Mouse (Mus musculus) heart, embryonic 14.5 days (tissue): ENCODE measurements around the gene Slc11a1. TPM values are rescaled to one million over a fixed set of nuclear protein-coding genes. Genes with fewer than 3 reads are reported as not detected.
A peak's percentile ranks its signal among the peaks of the same experiment; 100 is the strongest.

Source experiments
- ATAC-seq: fragments of 200-750 bp; cut with Nextera tagmentation; 2 replicates; pipeline ENCODE4 v1.8.0; 2017; ENCODE audit warnings: low read depth, moderate TSS enrichment; ENCODE audit not compliant: insufficient number of reproducible peaks, insufficient read depth, low FRiP score
- H3K27ac ChIP-seq, 2 experiments: fragments of 200-500 bp in 1 of 2; fragments of 300-500 bp in 1 of 2; sonication (generic) in 1 of 2; replicated peaks in 1 of 2; 2 replicates each; pipeline ENCODE4 v1.5.1; 2012 to 2014; ENCODE audit warnings: low read depth in 2 of 2, low read length in 2 of 2, control low read depth in 1 of 2, mild to moderate bottlenecking in 1 of 2, mixed read lengths in 1 of 2; ENCODE audit not compliant: control insufficient read depth in 1 of 2, insufficient read depth in 1 of 2
- H3K27me3 ChIP-seq: fragments of 300-500 bp; sonication (generic); 2 replicates; pipeline ENCODE4 v1.6.1; 2014; ENCODE audit warnings: mild to moderate bottlenecking, low read length, control low read depth; ENCODE audit not compliant: control insufficient read depth, insufficient read depth
- H3K36me3 ChIP-seq: fragments of 300-500 bp; sonication (generic); 2 replicates; pipeline ENCODE4 v1.6.1; 2014; ENCODE audit warnings: mild to moderate bottlenecking, control low read depth, low read length, mixed read lengths; ENCODE audit not compliant: control insufficient read depth, insufficient read depth
- H3K4me1 ChIP-seq, 2 experiments: fragments of 200-500 bp in 1 of 2; fragments of 300-500 bp in 1 of 2; sonication (generic) in 1 of 2; 2 replicates each; pipeline ENCODE4 v1.6.1; 2012 to 2014; ENCODE audit warnings: low read length in 2 of 2, control low read depth in 1 of 2, mixed read lengths in 1 of 2; ENCODE audit not compliant: control insufficient read depth in 2 of 2, insufficient read depth in 2 of 2
- H3K4me2 ChIP-seq: fragments of 300-500 bp; sonication (generic); 2 replicates; pipeline ENCODE4 v1.6.1; 2014; ENCODE audit warnings: mild to moderate bottlenecking, low read length
- H3K4me3 ChIP-seq, 2 experiments: fragments of 200-500 bp in 1 of 2; fragments of 300-500 bp in 1 of 2; sonication (generic) in 1 of 2; 2 replicates each; pipeline ENCODE4 v1.5.1; 2012 to 2014; ENCODE audit warnings: low read length in 2 of 2, mild to moderate bottlenecking in 2 of 2, control low read depth in 1 of 2, low read depth in 1 of 2, moderate library complexity in 1 of 2; ENCODE audit not compliant: control insufficient read depth in 1 of 2, insufficient read depth in 1 of 2
- H3K9ac ChIP-seq: fragments of 300-500 bp; sonication (generic); 2 replicates; pipeline ENCODE4 v1.6.1; 2014; ENCODE audit warnings: mild to moderate bottlenecking, low read length
- H3K9me3 ChIP-seq: fragments of 300-500 bp; sonication (generic); 2 replicates; pipeline ENCODE4 v1.6.1; 2016; ENCODE audit warnings: low read length, control low read depth; ENCODE audit not compliant: control insufficient read depth
- WGBS: fragments of 180-500 bp; shearing (Covaris S2); extraction: QIAGEN DNeasy Blood & Tissue Kit; methylation state at CpG from one replicate; pipeline ENCODE4 v1.1.7; 2014; 5-methylcytosine and 5-hydroxymethylcytosine counted together
- polyA plus RNA-seq: library from polyadenylated mRNA; unstranded; fragments of >200 nt; fragmentation: Nextera tagmentation; extraction: Ambion mirVana; gene quantifications from 2 replicates; pipeline ENCODE4 v1.2.1, GENCODE M21; 2014

Slc11a1 gene
- polyA plus RNA-seq, 1 experiment from 2014 or later = 4.4 TPM

- Histone ChIP-seq H3K27ac (peak overlapping the region; percentile 81 to 92), H3K4me1 (peaks cover 4 to 20% of the 10 kb centered on the region in 2 experiments; a peak in 3 of 4 replicates), H3K9ac (peak overlapping the region; percentile 79), H3K4me3 (peak overlapping the region; percentile 42 to 47), H3K4me2 (peak overlapping the region; percentile 91), H3K36me3 (peaks cover 26% of the 10 kb centered on the region), H3K27me3 (no peaks in the 10 kb centered on the region), H3K9me3 (no peaks in the 10 kb centered on the region)
- 0% methylated on average over 41 of the region's 41 CpGs for WGBS
- peak; percentile 91 for ATAC-seq
Observed at GRCm38 (mm10) chr1:74397268-74397918, 22.4 kb downstream of the Slc11a1 start.

GRCm38 (mm10) chr1:74397919-74398451 lies 23.0 kb downstream of the Slc11a1 start:
- no peaks in the 10 kb centered on the region for H3K9me3 ChIP-seq
- peak; percentile 7; the same call in 1 of the 2 replicates for ATAC-seq
- peak overlapping the region; percentile 42 to 47 for H3K4me3 ChIP-seq
- peak overlapping the region; percentile 91 for H3K4me2 ChIP-seq
- H3K4me1 ChIP-seq = peaks cover 4 to 15% of the 10 kb centered on the region in 2 experiments; a peak in 3 of 4 replicates
- H3K36me3 ChIP-seq = peaks cover 26% of the 10 kb centered on the region
- WGBS = 3% methylated on average over 11 of the region's 11 CpGs
- H3K9ac ChIP-seq = peak overlapping the region; percentile 79
- H3K27me3 ChIP-seq = no peaks in the 10 kb centered on the region
- H3K27ac ChIP-seq = peak overlapping the region; percentile 78 to 92

GRCm38 (mm10) chr1:74400531-74400930 lies 25.5 kb downstream of the Slc11a1 start:
- Histone ChIP-seq H3K4me1 (peaks cover 4 to 6% of the 10 kb centered on the region in 2 experiments; a peak in 1 of 4 replicates), H3K27me3 (no peaks in the 10 kb centered on the region), H3K4me2 (no peak overlapping the region), H3K9ac (no peak overlapping the region), H3K9me3 (no peaks in the 10 kb centered on the region), H3K4me3 (no peak overlapping the region), H3K36me3 (peaks cover under 1% of the 10 kb centered on the region; the same call in 1 of the 2 replicates), H3K27ac (no peak overlapping the region)
- ATAC-seq = no peak
- 69% methylated on average over 3 of the region's 3 CpGs for WGBS

- Histone ChIP-seq H3K4me2 (peak overlapping the region; percentile 28), H3K9ac (no peak overlapping the region), H3K9me3 (no peaks in the 10 kb centered on the region), H3K4me3 (no peak overlapping the region), H3K27ac (no peak overlapping the region), H3K36me3 (no peaks in the 10 kb centered on the region), H3K4me1 (peaks cover 4 to 6% of the 10 kb centered on the region in 2 experiments; a peak in 1 of 4 replicates), H3K27me3 (no peaks in the 10 kb centered on the region)
- ATAC-seq = no peak
- 44% methylated on average over 16 of the region's 16 CpGs for whole genome bisulfite sequencing
Observed at GRCm38 (mm10) chr1:74401015-74401702, 26.2 kb downstream of the Slc11a1 start.

GRCm38 (mm10) chr1:74404206-74404605 lies 29.2 kb downstream of the Slc11a1 start:
- ATAC-seq = no peak
- H3K9ac ChIP-seq = no peak overlapping the region
- no peak overlapping the region for H3K4me3 ChIP-seq
- H3K27me3 ChIP-seq = no peaks in the 10 kb centered on the region
- H3K4me1 ChIP-seq = no peaks in the 10 kb centered on the region
- H3K4me2 ChIP-seq = no peak overlapping the region
- no peak overlapping the region for H3K27ac ChIP-seq
- no peaks in the 10 kb centered on the region for H3K36me3 ChIP-seq
- H3K9me3 ChIP-seq = no peaks in the 10 kb centered on the region
- 74% methylated on average over 4 of the region's 4 CpGs for WGBS

GRCm38 (mm10) chr1:74408589-74409504 lies 33.9 kb downstream of the Slc11a1 start, which contains the start of gene Vil1:
Gene Vil1 (plus strand): TSS chr1:74409376.
- no peak within 1 kb of the TSS for H3K9ac ChIP-seq
- 55% methylated on average over 15 of the region's 15 CpGs for WGBS
- H3K4me2 ChIP-seq = no peak within 1 kb of the TSS
- no peak within 1 kb of the TSS for H3K27ac ChIP-seq
- H3K4me3 ChIP-seq = no peak within 1 kb of the TSS
- H3K9me3 ChIP-seq = no peaks in the 10 kb centered on the region
- ATAC-seq = no peak
- H3K27me3 ChIP-seq = no peaks in the 10 kb centered on the region
- H3K36me3 ChIP-seq = no peaks in the 10 kb centered on the region
- no peaks in the 10 kb centered on the region for H3K4me1 ChIP-seq

- Histone ChIP-seq H3K4me3 (no peak overlapping the region), H3K27ac (no peak overlapping the region), H3K27me3 (no peaks in the 10 kb centered on the region), H3K9me3 (no peaks in the 10 kb centered on the region), H3K36me3 (no peaks in the 10 kb centered on the region), H3K4me1 (no peaks in the 10 kb centered on the region), H3K4me2 (no peak overlapping the region), H3K9ac (no peak overlapping the region)
- 63% methylated on average over 2 of the region's 2 CpGs for WGBS
- ATAC-seq = no peak
Observed at GRCm38 (mm10) chr1:74411753-74412325, 36.8 kb downstream of the Slc11a1 start.
